12 mouse cellular contexts compared by ENCODE assay signal in genomic region chr4:62567696-62568095, GRCm38 (mm10). TPM values are rescaled to one million over a fixed set of nuclear protein-coding genes. Genes with fewer than 3 reads are reported as not detected.
"Had no signal": no experiment of that assay in that cellular context is flagged by ENCODE, and none has a peak within 500 bp of the region (broad histone marks: within the 10 kb centered on the region; RNA-seq: fewer than 3 reads in every experiment).

No protein-coding gene starts in this region.

- ATAC-seq: midbrain, embryonic 13.5 days had no signal

- DNase-seq: kidney, postnatal 14 days; left cerebral cortex, postnatal 4 days; lung, adult 18-20 months; right cerebral cortex, postnatal 14 days; thymus, adult 2 months; thymus, postnatal 4 days had no signal

- H3K4me2 ChIP-seq: limb, embryonic 13.5 days; midbrain, embryonic 13.5 days; stomach, embryonic 15.5 days had no signal

- H3K27me3 ChIP-seq: limb, embryonic 13.5 days; midbrain, embryonic 13.5 days; stomach, embryonic 15.5 days had no signal

- H3K4me3 ChIP-seq: limb, embryonic 13.5 days; midbrain, embryonic 13.5 days; stomach, embryonic 15.5 days had no signal

- H3K27ac ChIP-seq: limb, embryonic 13.5 days; liver, embryonic 14.5 days; midbrain, embryonic 13.5 days; stomach, embryonic 15.5 days had no signal

- H3K9ac ChIP-seq: limb, embryonic 13.5 days; liver, embryonic 14.5 days; midbrain, embryonic 13.5 days; stomach, embryonic 15.5 days had no signal

- H3K9me3 ChIP-seq: limb, embryonic 13.5 days; midbrain, embryonic 13.5 days; stomach, embryonic 15.5 days had no signal

- H3K36me3 ChIP-seq: limb, embryonic 13.5 days; midbrain, embryonic 13.5 days; stomach, embryonic 15.5 days had no signal

- H3K4me1 ChIP-seq: midbrain, embryonic 13.5 days had no signal

RNA-seq across cellular contexts. Expression of gene 4933430I17Rik, which starts 42.5 kb away (rescaled TPM):
- total RNA-seq: liver, adult 2 months had no signal
- polyA plus RNA-seq: liver, adult 2 months; spleen, adult 2 months had no signal
